Mouse (Mus musculus) ES-CJ7 (cell line): Measurements from ENCODE around the gene Tpcn1.
"Not testable (repeated sequence)": the region's sequence is repeated elsewhere in the genome, so short reads cannot be mapped to it uniquely, and the experiment has no call there.

Experiments
- DNase-seq: peaks from one replicate; pipeline ENCODE4 v3.0.0; 2011; ENCODE audit warnings: low read depth, low spot score

Gene Tpcn1

DNA sequence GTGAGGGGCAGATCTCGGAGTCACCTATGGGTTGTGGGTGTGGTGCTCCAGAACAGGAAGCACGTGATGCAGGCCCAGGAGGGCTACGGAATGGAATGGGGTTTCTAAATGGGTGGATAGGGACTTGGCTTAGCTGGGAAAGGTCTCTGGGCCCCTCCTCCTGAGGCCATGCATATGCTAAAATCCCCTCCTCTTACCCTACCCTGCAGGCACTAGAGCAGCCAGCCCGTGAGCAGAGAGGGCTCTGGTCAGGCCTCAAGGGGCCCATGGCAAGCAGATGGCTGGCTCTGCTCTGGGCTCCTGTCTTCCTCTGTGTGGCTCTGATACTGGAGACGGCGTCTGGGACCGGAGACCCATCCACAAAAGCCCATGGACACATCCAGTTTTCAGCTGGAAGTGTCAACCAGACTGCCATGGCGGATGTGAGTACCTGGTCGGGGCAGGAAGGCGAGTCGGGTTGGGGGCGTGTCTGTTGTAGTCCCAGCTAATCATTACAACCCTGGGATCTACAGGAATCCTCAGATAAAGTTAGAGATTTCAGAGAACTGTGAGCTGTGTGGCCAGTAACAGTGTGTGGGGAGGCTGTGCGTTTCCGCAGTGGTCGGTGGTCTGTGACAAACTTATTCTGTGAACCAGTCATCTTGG lies 75.4 kb downstream of the Tpcn1 start:
- peak; percentile 97 for DNase-seq

DNA sequence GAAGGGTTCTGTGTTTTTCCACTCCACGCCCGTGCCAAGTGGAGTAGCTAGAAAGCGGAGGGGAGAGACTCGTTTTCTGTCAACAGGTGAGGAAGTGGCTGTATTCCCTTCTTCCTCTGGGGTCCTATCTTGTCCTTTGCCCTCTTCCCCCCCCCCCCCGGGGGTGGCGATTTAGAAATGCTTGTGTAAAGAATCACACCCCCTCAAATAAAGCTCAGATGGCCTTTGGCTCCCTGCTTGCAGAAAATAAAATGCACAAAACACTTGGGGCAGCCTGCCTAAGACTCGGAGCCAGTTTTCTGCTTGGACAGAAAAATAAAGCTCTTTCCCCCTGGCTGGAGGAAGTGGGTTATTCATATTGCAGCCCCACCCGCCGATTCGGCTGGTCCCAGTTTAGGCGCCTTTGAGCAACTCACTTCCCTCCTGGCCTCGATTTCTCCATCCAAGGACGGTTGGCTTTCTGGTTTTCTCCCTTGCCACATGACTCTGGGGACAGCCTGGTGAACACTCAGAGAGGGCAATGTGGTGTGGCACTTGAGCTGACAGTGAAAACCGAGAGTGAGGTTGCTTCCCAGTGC lies 76.7 kb downstream of the Tpcn1 start:
- DNase-seq, result no peak

DNA sequence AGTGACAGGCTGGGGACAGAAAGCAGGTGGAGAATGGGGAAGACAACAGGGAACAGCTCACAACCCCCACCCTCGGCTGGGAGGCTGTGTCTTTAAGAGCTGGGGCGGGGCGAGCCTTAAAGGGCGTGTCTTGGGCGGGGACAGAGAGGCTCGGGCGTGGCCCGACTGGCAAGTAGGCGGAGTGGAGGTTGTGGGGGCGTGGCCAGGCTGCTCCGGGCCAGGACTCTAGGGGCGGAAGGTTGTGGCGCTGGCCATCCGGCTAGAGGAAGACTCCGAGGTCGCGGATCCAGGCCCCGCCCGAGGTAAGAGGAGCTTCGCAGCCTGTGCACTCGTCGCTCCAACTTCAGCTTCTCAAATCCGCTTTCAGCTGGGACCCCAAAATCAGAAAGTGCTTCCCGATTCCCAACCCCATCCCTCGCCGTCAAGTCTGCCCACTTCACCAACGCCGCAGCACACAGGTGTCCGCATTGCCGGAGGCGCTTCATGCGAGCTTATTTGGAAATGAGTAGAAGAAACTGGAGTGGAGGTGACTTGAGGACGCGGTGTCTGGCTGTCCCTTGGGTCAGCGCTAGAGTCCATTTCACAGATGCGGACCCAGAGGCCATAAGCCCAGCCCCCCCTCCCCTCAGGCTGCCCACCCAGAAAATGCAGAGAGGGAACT lies 77.4 kb downstream of the Tpcn1 start, which contains the start of gene Slc8b1:
Gene Slc8b1 (plus strand): TSS at position 187 of the 661 bp plus-strand sequence.
- peak; percentile 93 for DNase-seq

DNA sequence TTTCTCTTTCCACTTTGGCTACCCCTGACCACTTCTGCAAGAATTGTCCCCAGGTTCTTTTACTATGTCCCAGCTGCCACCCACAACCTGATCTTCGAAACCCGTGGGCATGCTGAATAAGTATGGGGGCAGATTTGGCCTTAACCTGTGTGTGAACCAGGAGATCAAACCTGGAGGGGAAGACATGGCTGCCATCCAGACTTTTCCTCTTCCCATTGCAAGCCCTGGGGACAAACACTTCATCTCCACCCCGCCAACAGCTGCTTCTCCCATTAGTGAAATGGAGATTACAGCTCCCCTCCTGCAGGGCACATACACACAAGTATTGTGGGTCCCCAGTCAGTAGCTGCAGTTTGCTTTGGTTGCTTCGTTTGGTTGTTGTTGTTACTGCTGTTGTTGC lies 81.2 kb downstream of the Tpcn1 start:
- DNase-seq, result no peak

DNA sequence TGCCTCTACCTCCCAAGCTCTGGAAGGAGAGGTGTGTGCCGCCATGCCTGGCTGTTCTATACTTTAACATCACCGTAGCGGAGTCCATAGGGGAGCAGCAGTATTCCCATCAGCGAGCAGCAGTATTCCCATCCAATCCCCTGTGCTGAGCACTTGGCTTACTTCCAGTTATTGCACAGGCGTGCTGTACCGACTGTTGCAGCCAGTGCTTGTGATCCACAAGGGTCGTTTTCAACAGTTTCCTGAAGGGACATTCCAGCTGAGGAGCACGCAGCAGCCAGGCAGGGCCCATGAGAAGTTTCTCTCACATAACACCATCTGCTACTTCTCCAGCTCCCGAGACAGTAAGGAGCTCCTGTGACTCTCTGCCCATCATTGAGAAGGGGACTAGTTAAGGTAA lies 82.0 kb downstream of the Tpcn1 start:
- no peak for DNase-seq

DNA sequence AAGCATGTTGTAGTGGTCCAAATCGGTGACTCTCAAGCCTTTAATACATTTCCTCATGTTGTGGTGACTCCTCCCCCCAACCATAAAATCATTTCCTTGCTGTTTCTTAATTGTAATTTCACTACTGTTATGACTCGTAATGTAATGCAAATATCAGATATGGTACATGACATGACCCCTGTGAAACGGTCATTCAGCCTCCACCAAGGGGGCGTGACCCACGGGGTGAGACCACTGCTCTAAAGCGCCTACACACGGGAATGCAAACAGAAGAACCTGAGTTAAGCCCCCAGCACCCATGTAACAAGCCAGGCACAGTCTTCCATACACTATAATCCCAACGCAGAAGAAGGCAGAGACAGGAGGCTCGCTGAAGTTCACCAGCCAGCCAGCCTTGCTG lies 82.7 kb downstream of the Tpcn1 start:
- no peak for DNase-seq

DNA sequence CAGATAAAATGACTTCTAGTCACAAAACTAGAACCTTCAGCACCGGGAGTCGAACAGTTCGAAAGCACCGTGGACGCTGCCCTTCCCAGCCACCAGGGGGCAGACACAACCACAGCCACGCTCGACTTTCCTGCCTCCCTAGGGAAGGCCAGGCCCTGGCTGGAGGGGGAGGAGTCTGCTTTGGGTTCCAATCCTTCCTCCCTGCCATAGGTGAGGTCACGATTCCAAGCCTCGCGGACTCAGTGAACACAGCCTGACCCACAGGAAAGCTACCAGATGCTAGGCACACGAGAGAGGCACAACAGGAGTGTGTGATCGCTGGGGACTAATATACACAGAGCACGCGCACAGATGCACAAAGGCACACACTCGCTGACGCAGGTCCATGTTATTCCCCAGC lies 83.1 kb downstream of the Tpcn1 start:
- peak; percentile 94 for DNase-seq

DNA sequence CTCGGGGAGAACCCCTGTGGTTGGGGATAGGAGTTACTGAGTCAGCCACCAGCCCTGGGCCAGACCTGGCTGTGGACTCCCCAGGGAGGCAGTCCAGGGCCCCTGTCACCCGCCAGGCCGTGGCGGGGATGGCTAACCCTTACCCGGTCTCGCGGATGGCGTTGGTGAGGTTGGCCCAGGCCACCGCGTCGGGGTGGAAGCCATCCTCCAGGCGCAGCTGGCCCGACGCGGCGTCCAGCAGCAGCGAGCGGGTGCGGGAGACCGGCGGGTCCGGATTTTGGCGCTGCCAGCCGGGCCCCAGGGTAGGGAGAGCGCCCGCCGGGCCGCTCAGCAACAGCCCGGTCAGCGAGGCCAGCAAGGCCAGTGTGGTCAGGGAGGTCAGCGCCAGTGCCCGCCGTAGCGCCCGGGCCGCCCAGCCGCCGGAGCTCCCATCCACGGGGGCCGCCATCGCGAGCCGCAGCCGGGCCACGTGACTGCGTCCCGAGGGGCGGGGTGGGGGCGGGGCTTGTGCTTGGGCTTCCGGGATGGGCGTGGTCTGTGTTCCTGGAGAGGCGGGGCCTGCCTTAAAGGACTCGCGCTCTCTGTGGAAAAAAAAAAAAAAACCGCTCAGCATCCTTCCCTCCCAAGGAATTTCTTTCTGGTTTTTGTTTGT lies 85.2 kb downstream of the Tpcn1 start, which contains the start of gene Plbd2:
Gene Plbd2 (minus strand): TSS at position 482 of the 652 bp plus-strand sequence.
- peak; percentile 83 for DNase-seq

DNA sequence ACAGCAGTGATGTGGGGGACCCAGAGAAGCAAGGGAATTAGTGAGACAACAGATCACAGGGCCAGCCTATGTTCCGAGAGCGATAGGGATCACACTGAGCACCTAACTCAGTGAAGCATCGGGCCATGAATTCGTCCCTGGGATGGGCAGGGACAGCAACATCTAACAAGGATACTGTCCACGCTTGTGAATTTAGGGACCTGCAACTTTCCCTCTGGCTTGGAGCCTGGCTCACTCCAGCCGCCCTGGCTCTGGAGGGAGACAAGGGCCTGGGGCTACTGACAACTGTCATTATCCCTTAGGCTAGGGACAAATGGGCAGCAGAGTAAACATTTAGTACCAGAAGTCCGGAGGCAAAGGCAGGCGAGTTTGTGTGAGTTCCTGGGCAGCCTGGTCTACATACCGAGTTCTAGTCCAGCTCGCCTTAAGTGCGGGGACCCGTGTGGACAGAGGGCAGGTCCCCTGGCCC lies 85.8 kb downstream of the Tpcn1 start:
- DNase-seq, result no peak

DNA sequence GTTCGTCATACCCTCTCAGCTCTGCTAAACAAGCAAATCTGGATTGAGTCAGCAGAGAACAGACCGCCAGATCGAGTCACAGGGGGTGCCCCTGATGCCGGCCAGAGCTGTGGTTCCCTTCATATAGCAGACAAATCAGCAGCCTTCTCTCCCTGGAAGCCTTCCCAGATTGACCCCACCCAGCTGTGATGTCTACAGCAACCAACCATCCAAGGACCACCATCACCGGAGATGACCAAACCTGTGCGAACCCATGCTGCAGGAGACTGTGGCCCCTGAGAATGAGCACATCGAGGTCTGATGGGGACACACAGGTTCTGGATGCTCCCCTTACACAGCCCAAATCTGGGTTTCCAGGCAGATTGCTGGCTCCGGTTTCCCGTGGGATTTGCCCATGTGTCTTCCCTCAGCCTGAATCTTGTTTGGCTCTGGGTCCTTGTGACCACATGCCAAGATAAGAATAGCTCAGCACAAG lies 86.3 kb downstream of the Tpcn1 start:
- DNase-seq, result no peak

DNA sequence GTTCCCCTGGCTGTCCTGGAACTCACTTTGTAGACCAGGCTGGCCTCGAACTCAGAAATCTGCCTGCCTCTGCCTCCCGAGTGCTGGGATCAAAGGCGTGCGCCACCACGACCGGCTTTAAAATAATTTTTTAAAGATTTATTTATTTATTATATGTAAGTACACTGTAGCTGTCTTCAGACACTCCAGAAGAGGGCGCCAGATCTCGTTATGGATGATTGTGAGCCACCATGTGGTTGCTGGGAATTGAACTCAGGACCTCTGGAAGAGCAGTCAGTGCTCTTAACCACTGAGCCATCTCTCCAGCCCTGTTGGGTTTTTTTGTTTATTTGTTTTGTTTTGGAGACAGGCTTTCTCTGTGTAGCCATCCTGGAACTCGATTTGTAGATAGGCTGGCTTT lies 87.9 kb downstream of the Tpcn1 start:
- DNase-seq, result not testable (repeated sequence)

DNA sequence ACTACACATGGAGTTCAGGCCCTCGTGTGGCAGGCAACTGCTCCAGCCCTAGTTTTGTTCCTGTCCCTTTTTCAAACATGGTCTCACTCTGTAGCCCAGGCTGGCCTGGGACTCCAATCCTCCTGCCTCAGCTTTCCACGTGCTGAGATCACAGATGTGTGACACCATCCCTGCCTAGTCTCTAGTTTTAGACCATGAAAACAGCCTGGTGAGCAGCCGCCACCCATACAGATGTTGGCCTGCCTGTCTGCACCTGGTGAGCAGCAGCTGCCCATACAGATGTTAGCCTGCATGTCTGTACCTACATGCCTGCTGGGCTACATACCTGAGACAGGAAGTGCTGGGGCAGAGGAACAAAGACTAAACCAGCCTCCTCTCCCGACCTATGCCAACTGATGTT lies 89.3 kb downstream of the Tpcn1 start:
- no peak for DNase-seq

DNA sequence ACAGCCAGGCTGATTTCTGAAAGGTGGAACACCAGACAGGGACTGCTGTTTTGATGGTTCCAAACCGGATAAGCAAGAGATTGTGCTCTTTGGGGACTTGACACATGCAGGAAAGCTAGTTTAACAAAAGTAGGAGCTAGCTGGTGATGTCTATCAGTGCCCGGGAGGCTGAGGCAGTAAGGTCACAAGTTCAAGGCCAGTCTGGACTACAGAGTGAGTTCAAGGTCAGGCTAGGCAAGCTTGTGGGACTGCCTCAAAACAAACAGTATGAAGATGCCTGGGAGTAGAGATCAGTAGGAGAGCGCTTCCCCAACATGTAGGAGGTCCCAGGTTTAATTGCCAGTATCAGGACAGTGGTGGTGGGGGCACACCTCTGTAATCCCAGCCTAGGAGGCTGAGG lies 91.4 kb downstream of the Tpcn1 start:
- DNase-seq, result peak; percentile 71

DNA sequence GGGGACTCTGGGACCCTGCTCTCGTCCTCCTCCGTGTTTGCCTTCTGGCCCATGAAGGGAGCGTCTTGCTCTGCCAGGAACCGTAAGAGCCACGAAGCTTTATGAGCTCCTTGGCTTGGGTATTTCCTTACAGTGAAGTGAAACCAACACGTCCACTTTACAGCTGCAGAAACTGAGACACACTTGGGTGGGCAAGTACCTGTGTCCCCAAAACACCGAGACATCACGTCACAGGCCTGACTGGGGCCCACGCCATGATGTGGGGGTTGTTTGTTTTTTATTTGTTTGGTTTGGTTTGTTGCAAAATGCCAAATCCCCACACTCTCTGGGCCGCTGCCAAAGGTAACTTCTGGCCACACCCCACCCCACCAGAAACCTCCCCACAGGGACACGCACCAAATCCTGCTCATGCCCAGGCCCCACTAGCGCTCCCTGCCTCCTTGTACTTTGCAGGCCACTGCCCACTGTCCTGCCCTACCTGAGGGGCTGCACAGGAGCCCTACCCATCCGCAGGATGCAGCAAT lies 92.7 kb downstream of the Tpcn1 start:
- no peak for DNase-seq

DNA sequence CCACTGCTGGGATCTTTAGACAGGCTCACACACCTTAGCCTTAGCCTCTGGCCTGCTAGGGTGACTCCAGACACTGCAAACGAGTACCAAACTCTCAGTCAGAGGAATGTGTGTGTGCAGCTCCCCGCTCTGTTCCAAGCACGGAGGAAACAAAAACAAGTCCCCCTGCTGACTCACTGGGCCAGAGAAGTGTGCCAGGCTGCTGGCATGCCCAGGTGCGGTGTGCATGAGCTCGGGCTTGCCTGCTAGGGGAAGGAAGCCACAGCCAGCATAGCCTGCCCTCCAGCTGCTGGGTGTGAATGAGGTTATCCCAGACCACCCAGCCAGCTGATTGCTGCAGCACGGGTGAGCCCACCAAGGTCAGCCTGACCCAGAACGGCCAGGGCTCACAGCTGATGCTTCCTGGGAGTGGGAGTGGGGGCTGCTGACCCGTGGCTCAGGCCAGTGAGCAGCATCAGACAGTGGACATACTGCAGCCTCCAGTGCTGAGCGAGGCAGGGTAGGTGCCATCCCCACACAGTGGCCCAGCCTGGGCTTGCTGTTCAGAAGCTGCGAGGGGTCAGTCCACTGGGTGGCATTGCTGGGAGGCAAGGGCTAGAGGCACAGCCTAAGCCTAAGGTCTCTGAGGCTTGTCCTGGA lies 93.3 kb downstream of the Tpcn1 start:
- DNase-seq, result no peak

DNA sequence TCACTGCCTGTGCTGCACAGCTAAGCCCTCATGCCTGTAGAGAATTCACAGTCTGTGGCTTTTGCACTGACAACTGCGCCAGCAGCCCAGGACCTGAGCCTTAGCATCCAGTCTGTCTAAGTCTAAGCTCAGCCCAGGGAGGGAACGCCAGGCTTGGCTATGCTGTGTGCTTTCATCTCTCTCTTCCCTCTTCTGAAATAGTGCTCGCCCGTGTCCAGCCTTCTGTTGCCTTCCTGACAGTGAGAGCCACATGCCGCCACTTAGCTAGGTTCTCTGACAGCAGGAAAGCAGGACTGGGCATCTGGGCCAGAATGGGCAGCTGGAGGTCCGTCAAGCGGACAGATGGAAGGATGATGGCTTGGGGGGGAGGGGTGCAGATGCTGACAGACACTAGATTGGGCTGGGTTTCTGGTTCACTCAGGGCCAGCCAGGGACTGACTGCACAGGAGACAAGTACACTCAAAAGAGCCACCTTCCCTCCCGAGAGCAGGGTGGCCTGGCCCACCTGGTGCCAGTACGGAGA lies 94.5 kb downstream of the Tpcn1 start:
- no peak for DNase-seq

DNA sequence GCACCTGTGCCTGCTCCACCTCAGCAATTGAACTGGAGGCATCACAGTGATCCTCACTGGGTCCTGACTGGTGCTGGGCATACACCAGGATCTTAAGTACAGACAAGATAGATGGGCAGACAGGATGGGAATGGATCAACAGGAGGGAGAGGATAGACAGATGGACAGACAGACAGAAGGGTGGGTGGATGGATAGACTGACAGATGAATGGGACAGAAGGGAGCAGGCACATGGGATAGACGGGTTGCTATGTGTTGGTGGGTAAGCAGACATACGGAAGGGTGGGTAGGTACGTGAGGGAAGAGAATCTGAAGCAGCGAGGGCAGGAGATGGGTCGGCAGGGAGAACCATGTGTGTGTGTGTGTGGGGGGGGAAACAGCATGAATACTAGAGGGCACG lies 95.0 kb downstream of the Tpcn1 start:
- no peak for DNase-seq

DNA sequence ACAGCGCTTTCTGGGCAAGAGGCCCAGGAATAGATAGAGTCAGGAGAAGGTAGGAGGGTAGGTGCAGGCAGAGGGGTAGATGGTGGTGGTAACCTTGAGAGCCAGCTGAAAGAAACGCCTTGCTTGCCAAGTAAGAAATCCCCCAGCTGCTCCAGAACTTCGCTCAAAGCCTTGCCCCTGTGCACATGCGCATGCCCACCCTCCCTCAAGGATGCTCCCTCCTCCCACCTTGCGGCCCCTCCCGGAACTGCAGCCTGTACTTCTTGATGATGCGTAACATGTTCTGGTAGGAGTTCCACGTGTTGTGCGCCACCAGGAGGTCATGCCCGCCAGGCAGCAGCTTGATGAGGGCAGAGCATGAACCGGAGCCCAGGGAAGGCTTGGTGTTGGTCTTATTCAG lies 96.0 kb downstream of the Tpcn1 start:
- peak; percentile 94 for DNase-seq

DNA sequence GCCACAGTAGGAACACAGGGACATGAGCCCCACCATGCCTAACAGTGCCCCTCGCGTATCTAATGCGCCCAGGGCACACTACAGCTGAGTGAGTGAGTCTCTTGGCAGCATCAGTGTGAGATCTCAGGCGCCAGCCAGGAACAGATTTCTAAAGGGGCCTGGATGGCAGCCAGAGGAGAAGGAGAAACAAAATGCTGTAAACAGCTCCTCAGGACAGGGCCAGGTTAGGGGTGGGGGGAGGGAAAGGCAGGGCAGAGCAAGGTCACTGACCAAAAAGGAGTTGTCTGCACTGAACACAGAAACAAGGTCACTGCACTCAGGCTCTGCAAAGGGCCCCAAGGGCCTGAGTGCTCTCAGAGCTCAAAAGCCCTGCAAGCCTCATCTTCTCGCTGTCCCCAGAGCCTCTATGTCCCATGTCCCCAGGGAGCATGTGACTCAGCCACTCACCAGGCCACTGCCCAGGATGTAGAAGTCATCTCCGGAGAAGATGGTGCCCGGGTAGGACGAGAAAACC lies 97.7 kb downstream of the Tpcn1 start:
- peak; percentile 39 for DNase-seq

DNA sequence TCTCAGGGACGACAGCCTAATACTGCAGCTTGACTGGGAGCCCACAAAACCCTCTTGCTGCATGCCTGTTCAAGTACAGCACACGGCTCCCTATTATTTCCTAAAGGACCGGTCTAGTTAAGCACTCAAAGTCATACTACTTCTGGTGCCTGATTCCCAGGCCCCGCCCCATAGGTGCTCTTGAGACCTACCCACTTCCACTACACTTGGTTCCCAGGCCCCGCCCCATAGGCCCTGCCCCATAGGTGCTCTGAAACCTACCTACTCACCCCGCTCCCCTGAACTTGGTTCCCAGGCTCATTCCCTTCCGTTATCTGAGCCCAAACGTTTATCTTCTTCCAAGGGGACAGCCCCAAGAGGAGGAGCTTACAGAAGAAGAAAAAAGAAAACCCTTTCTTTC lies 100.6 kb downstream of the Tpcn1 start:
- DNase-seq, result no peak
